Mouse (Mus musculus) G1E (cell line): ENCODE results near the gene Kctd2. TPM values are rescaled to one million over a fixed set of nuclear protein-coding genes. Genes with fewer than 3 reads are reported as not detected.

Experiments
- ATAC-seq: 2 replicates; pipeline ENCODE4 v1.8.0; 2016; ENCODE audit warnings: mild to moderate bottlenecking; ENCODE audit not compliant: insufficient number of reproducible peaks, poor library complexity, low FRiP score, severe bottlenecking; ENCODE audit errors: extremely low read depth
- DNase-seq: peaks from one replicate; pipeline ENCODE4 v3.0.0; 2012; ENCODE audit warnings: low spot score
- H3K27me3 ChIP-seq: 2 replicates; pipeline ENCODE4 v1.6.1; 2012; ENCODE audit warnings: mild to moderate bottlenecking, low read length, inconsistent platforms; ENCODE audit not compliant: insufficient read depth
- H3K36me3 ChIP-seq: replicated peaks from 2 replicates; pipeline ENCODE3; 2012; ENCODE audit warnings: mild to moderate bottlenecking, inconsistent platforms
- H3K4me1 ChIP-seq: 2 replicates; pipeline ENCODE4 v1.6.1; 2012; ENCODE audit warnings: low read depth, low read length, inconsistent platforms, mixed read lengths; ENCODE audit not compliant: insufficient read depth
- H3K4me3 ChIP-seq: 2 replicates; pipeline ENCODE4 v1.5.1; 2012; ENCODE audit warnings: low read depth, mild to moderate bottlenecking, inconsistent platforms, low read length, moderate library complexity, mixed read lengths
- H3K9me3 ChIP-seq: replicated peaks from 2 replicates; pipeline ENCODE4 v1.6.1; 2012; ENCODE audit warnings: inconsistent platforms
- CTCF ChIP-seq: IDR thresholded peaks from 2 replicates; pipeline ENCODE4 v1.5.1; 2012; ENCODE audit warnings: low read depth, low read length, inconsistent platforms, mixed read lengths
- GATA1 ChIP-seq: IDR thresholded peaks from 2 replicates; pipeline ENCODE4 v1.6.1; 2012; ENCODE audit warnings: borderline replicate concordance, low read length, inconsistent platforms, mixed read lengths
- GATA2 ChIP-seq: IDR thresholded peaks from 2 replicates; pipeline ENCODE4 v1.6.1; 2012; ENCODE audit warnings: low read depth, low read length, inconsistent platforms, borderline replicate concordance
- POLR2AphosphoS5 ChIP-seq: IDR thresholded peaks from 2 replicates; pipeline ENCODE4 v1.6.1; 2012; ENCODE audit warnings: low read depth, low read length, inconsistent platforms; ENCODE audit not compliant: insufficient replicate concordance
- TAL1 ChIP-seq: conservative IDR thresholded peaks from 2 replicates; pipeline ENCODE4 v1.6.1; 2012; ENCODE audit warnings: low read depth, low read length, inconsistent platforms, mixed read lengths
- polyA plus RNA-seq: library from polyadenylated mRNA; stranded (reverse); fragments of >175 nt; gene quantifications from 2 replicates; pipeline ENCODE4 v1.2.3, GENCODE M21; 2012
- total RNA-seq, 2 experiments: library from RNA; stranded (forward) in 1 of 2; stranded (reverse) in 1 of 2; fragments of 200-1000 nt in 1 of 2; fragments of >200 nt in 1 of 2; fragmentation: Nextera tagmentation in 1 of 2; gene quantifications; 2 replicates each; pipeline ENCODE4 v1.2.3; 2014 to 2017

Gene Kctd2
- total and polyA plus RNA-seq, 3 experiments = 15.2 to 17.5 (median 15.4) TPM

DNA sequence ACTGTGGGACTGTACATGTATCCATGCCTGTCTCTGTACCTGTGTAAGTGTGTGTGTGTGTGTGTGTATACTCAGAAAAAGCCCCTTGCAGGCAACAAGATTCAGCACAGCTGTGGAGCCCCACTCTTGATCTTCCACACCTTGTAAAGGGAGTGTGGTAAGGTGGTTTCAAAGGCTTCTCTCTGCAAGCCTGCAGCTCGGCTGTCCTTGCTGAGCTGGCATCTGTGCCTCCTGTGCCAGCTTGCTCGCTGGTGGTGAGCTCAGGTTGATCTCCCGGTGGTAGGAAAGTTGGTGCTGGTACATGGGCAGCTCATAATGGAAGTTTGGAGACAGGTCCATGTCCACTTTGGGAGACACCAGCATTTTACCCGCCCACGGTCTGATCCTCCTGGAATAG, 41.9 kb downstream of the Kctd2 start:
- DNase-seq (no peak), ATAC-seq (no peak)
- Histone ChIP-seq H3K27me3 (peaks cover 47% of the 10 kb centered on the region), H3K9me3 (no peaks in the 10 kb centered on the region), H3K4me1 (no peaks in the 10 kb centered on the region), H3K36me3 (no peaks in the 10 kb centered on the region), H3K4me3 (no peak overlapping the region)
- TF ChIP-seq GATA1 (no peak), GATA2 (no peak), CTCF (no peak), POLR2AphosphoS5 (no peak), TAL1 (no peak)

DNA sequence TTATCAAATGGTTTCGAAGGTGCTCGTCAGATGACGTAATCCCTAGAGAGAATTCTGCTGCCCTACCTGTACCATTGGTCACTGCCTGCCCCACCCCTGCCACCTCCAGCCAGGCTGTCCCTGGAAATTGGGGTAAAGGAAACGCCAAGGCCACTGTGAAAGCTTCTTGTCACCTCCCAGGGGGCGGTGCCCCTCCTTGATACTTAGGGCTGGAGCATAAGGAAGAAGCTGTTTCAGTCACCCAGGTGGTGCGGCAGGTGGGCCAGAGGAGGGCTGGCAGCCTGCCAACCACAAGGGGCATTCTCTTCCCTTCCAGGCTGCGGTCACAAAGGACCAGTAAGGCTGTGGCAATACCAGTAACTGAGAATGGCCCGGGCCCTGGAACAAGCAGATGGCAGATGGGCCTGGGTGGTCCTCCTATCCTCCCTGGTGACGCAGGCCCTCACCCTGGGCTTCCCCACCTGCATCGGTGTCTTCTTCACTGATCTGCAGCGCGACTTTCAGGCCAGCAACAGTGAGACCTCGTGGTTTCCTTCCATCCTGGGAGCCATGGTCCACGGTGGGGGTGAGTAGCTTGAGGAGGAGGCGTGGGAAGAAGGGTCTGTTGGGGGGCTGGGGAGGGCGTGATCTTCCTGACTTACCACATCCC, 42.4 kb downstream of the Kctd2 start, which contains the start of gene Slc16a5:
Gene Slc16a5 (plus strand): TSS at position 232 of the 649 bp plus-strand sequence.
- Histone ChIP-seq H3K4me3 (no peak within 1 kb of the TSS), H3K4me1 (peaks cover 2% of the 10 kb centered on the region; the same call in 1 of the 2 replicates), H3K9me3 (no peaks in the 10 kb centered on the region), H3K27me3 (peaks cover 51% of the 10 kb centered on the region), H3K36me3 (no peaks in the 10 kb centered on the region)
- DNase-seq (no peak), ATAC-seq (no peak)
- TF ChIP-seq CTCF = no peak
- no peak for TF ChIP-seq GATA1
- no peak for TF ChIP-seq GATA2
- no peak for TF ChIP-seq POLR2AphosphoS5
- TF ChIP-seq TAL1 = no peak

- DNase-seq = no peak
- Histone ChIP-seq H3K27me3 (peaks cover 55% of the 10 kb centered on the region), H3K9me3 (no peaks in the 10 kb centered on the region)
Measured at GRCm38 (mm10) chr11:115463397-115463796, 43.5 kb downstream of the Kctd2 start.

DNA sequence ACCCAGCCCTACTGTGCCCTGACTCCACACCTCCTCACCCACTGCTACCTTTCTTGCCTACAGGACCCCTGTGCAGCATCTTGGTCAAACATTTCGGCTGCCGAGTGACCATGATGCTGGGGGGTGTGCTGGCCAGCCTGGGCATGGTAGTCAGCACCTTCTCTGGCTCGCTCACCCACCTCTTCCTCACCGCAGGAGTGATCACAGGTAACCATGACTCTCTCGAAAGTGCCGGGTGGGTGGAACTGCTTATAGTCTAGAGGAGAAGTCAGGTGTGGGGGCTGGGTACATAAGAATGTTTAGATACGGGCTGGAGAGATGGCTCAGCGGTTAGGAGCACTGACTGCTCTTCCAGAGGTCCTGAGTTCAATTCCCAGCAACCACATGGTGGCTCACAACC, 44.9 kb downstream of the Kctd2 start:
- H3K9me3 ChIP-seq = no peaks in the 10 kb centered on the region
- H3K27me3 ChIP-seq = peaks cover 60% of the 10 kb centered on the region
- peaks cover 4% of the 10 kb centered on the region; the same call in 1 of the 2 replicates for H3K4me1 ChIP-seq
- H3K36me3 ChIP-seq = no peaks in the 10 kb centered on the region
- ATAC-seq (no peak), DNase-seq (no peak)
- TF ChIP-seq CTCF = no peak
- no peak for TF ChIP-seq GATA2
- TF ChIP-seq TAL1 = no peak
- no peak for TF ChIP-seq GATA1
- no peak for TF ChIP-seq POLR2AphosphoS5
- no peak overlapping the region for H3K4me3 ChIP-seq

More at GRCm38 (mm10) chr11:115463397-115463796, 43.5 kb downstream of the Kctd2 start:
- no peak overlapping the region for H3K4me3 ChIP-seq
- no peak for TF ChIP-seq TAL1
- no peak for TF ChIP-seq GATA1
- TF ChIP-seq GATA2 = no peak
- no peak for TF ChIP-seq POLR2AphosphoS5
- peaks cover 4% of the 10 kb centered on the region; the same call in 1 of the 2 replicates for H3K4me1 ChIP-seq
- H3K36me3 ChIP-seq = no peaks in the 10 kb centered on the region
- no peak for ATAC-seq

DNA sequence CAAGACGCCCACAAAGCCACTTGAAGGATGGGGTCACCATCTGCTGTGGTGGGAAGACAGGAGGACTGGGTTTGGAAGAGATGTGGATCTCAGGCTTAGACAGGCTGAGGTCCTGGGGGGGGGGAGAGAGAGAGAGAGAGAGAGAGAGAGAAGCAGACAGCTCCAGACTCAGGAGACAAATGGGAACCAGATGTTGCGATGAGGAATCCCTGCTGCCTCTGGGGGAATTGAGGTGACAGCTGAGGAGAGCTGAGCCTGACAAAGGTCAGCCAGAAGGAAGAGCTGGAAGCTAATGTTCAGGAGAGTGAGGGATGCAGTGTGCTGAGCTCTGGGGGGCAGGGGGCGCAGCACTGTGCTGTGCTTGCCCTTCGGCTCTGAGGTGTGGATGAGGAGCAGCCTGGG, 47.3 kb downstream of the Kctd2 start:
- ATAC-seq (no peak), DNase-seq (no peak)
- TF ChIP-seq GATA1 (no peak), TAL1 (no peak), POLR2AphosphoS5 (no peak), CTCF (no peak), GATA2 (no peak)
- Histone ChIP-seq H3K9me3 (no peaks in the 10 kb centered on the region), H3K4me1 (peaks cover 9% of the 10 kb centered on the region), H3K36me3 (no peaks in the 10 kb centered on the region), H3K27me3 (peaks cover 52% of the 10 kb centered on the region), H3K4me3 (no peak overlapping the region)

DNA sequence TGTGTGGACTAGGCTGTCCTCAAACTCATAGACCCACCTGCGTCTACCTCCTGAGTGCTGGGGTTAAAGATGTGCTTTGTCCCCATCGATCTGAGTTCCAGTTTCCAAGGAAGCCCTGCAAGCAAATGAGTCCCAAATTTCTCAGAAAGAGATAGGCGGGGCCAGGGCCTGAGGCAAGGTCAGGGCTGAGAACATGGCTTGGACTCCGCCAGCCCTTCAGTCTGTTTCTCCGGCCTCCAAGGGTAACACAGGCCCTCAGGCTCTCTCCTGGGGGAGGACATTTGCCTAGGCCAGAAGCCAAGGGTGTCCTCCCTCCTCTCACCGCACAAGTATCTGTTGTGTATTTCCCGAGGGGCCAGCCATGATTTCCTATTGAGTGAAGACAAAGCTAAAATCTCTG, 52.3 kb downstream of the Kctd2 start:
- no peak for DNase-seq
- no peaks in the 10 kb centered on the region for H3K9me3 ChIP-seq
- peaks cover 53% of the 10 kb centered on the region for H3K4me1 ChIP-seq
- H3K4me3 ChIP-seq = no peak overlapping the region
- TF ChIP-seq TAL1 = no peak
- TF ChIP-seq GATA2 = no peak
- TF ChIP-seq GATA1 = no peak
- TF ChIP-seq CTCF = no peak
- no peak for TF ChIP-seq POLR2AphosphoS5
- H3K27me3 ChIP-seq = peaks cover 24% of the 10 kb centered on the region
- no peak for ATAC-seq
- peaks cover 4% of the 10 kb centered on the region for H3K36me3 ChIP-seq
